Mouse (Mus musculus) left cerebral cortex, adult 18-20 months (tissue): ENCODE data around the gene Acot8. TPM values are rescaled to one million over a fixed set of nuclear protein-coding genes. Genes with fewer than 3 reads are reported as not detected.

Experiments used
- DNase-seq, 2 experiments: peaks; one replicate each; pipeline ENCODE4 v3.0.0; 2021 to 2022; ENCODE audit warnings: low spot score in 2 of 2, mixed read lengths in 1 of 2
- total RNA-seq, 2 experiments: library from RNA; stranded (reverse); gene quantifications; 2 replicates each; pipeline ENCODE4 v1.2.3; 2021

The Acot8 gene
- total RNA-seq, 2 experiments from 2014 or later = 25.5 to 26.1 TPM

DNA sequence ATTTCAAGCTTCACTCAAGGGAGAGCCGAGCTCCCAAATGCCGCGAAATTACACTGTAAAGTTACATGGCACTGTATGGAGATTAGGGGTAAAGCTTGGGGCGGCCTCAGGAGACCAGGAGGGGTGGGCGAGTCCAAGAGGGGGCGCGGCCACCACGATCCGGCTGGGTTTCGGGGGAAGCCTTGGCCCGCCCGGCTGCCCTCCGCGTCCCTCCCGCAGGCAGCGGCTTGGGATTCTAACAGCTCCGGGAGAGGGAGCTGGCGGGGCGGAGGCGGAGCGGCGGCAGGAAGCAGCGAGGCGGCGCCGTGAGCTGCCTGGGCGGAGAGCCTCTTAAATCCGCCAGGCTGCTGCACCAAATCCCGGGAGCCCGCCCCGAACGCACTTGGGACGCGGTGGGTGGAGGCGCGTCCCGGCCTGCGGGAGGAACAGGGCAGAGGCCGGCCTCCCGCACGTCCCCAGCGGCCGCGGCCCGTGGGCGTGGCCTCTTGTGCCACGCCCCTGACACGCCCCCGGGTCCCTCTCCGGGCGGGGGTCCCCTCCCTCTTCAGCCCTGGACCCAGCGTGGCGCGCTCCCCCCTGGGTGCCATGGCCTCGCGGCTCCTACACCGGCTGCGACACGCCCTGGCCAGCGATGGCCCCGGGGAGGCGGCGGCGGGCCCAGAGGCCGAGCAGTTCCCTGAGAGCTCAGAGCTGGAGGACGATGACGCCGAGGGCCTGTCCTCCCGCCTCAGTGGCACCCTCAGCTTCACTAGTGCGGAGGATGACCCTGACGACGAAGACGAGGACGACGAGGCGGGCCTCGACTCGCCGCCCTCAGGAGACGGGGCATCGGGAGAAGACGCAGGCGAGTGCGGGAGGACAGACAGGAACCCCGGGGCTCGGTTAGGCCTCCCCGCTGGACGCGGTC is 18.9 kb downstream of the Acot8 start, which contains the start of gene Snx21:
Gene Snx21 (plus strand): TSS at position 343 of the 907 bp plus-strand sequence.
- DNase-seq = peak; percentile 83 to 86

DNA sequence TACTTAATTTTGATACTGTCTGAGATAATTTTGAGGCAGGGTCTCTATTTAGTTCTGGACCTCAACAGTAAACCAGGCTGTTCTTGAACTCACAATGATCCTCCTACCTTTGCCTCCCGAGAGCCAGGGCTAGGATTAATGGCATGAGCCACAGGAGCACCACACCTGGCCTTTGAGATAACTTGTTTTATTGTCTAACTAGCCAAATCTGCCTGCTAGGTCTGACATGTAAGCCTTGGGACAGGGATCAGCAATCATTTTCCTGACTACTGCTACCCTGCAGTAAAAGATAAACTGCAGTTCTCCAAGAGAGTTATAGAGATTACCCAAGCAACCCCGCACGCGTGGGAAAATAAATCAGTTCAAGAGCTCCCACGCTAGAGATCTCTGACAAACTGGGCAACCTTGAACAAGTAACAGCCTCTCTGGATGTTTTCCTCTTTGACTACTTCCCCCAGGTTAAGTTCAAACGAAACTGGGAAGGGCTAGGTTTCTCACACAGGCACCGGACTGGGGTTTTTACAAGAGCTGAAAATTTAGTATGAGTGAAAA is 19.7 kb downstream of the Acot8 start:
- DNase-seq = no peak

DNA sequence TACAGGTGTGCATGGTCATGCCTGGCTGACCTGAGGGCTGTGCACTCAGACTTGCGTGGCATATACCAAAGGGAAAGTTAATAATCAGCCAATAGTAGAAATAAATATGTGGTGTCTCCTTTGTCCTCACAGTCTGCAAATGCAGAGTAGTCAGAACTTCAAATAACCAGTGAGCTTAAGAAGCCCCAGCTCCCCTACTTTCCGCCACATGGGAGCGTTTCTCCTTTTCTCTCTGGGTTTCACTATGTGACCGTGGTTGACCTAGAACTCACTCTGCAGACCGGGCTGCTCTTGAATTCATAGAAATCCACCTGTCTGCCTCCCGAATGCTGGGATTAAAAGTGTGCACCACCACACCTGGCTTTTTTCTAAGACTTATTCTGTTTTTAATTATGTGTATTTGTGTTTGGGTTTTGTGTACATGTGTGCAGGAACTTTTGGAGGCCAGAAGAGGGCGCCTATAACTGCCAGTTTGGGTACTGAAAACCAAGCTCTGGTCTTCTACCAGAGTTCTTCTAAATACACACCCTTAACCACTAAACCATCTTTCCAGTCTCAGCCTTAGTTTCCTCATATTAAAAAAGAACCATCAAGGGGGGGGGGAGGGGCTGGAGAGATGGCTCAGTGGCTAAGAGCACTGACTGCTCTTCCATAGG is 20.6 kb downstream of the Acot8 start:
- DNase-seq = no peak

DNA sequence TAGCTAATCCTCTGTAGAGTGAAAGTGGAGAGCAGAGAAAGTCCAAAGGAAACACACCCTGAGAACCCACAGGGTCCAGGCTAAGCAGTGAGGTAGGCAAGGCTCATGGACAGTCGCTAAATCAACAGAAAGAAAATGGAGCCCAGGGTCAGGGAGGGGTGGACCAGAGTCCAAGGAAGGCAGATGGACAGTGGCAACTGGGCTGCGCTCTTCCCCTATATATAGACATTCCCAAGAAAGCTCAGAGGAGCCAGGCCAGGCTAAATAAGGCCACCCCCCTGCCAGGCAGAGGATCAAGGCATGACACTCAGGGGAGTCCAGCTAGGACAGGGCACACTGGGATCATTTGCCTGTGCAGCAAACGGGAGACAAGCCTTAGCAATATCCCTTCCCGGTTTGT is 22.8 kb downstream of the Acot8 start:
- no peak for DNase-seq

DNA sequence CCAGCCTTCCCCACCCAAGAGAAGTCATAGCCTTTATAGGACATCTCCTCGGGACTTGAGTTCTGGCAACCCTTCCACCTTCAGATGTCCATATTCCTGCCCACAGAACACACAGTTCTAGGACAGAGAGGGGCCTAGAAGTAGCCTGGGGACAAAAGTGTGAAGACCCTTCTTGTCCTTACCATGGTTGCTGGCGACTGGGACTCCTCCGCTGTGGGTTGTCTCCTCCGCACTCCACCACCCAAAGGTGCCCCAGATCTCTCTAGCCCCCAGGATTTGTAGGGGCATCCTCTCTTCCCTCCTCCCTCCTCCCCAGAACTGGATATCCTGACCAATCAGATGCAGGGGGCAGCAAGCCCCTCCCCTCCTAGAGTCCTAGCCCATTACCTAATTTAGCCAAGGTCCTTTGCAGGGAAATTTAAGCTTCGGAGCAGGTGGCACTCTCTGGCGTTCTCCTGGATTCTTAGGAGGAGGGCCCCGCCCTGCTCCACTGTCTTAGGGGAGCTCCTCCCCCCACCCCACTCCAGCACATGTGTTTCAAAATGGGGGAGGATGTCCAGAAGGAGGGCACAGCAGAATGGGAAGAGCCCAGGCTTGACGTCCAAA is 25.1 kb downstream of the Acot8 start, which contains the start of gene Tnnc2:
Gene Tnnc2 (minus strand): TSS at position 487 of the 606 bp plus-strand sequence.
- no peak for DNase-seq

DNA sequence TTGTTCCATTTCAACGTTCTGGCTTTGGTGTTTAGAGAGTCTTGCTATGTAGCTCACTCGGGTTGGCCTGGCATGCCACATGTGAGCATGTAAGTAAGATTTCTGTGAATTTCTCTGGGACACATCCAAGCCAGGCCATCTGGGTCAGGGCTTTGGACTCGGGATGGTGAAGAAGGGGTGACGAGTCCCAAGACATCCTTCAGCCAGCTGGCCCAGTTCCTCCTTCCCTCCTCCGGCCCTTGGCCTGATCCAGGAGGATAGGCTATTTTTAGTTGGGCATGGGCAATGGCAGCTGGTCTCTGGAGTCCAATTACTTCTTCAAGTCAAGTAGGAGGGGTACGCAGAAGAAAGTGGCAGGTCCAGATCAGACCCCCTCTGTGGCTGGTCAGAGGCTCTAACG is 25.9 kb downstream of the Acot8 start:
- DNase-seq = no peak

DNA sequence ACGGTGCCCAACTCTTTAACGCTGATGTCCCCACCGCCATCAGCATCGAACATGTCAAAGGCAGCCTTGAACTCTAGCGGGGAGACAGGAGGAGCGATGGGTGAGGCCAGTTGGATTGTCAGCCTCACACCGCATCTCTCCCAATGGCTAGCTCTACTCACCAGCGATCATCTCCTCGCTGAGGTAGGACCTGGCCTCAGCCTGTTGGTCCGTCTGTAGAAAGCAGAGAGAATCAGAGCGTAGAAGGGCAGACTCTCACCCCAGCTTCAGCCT is 26.7 kb downstream of the Acot8 start:
- no peak for DNase-seq

DNA sequence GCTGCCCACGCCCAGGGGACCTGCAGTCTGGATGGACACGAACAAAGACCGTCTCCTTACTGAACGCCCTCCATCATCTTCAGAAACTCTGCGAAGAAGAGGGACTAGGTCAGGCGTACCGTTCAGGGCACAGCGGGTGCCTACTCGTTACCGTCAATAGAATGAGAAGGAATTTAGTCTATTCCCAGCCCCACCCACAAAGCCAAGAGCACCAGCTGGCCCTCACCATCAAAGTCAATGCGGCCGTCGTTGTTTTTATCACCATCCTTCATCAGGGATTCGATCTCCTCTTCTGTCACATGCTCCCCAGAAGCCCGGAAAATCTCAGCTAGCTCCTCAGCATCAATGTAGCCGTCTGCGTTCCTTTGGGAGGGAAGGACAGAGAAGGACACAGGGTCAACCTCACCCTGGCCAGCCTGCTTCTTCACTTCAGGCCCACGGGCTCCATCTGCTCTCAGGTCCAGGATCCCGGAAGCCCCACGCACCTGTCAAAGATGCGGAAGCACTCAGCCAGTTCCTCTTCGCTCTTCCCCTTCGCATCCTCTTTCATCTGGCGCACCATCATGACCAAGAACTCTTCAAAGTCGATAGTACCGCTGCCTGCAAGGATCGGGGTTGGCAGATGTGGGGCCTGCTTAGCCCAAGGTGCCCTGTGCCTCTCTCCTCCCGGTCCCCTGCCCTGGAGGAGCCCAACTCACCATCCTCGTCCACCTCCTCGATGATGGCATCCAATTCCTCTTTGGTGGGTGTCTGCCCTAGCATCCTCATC is 27.3 kb downstream of the Acot8 start:
- no peak for DNase-seq

DNA sequence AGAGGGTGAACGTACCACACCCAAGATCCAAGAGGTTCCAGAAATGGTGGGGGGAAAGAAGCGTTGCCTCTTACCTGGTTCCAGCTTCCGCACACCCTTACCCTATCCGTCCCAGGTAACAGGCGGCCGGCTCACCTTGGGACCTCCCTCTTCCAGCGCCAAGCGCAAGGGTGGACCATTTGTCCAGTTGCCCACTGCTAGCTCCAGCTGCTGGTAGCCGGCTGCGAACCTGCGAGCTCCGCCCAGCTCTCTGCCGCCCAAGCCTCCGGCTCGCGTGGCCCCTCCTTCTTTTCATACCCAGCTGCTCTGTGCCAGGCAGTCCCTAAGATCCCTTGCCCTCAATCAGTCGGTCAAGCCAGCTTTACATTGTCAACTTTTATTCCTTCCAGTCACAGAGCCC is 27.9 kb downstream of the Acot8 start:
- DNase-seq = no peak

DNA sequence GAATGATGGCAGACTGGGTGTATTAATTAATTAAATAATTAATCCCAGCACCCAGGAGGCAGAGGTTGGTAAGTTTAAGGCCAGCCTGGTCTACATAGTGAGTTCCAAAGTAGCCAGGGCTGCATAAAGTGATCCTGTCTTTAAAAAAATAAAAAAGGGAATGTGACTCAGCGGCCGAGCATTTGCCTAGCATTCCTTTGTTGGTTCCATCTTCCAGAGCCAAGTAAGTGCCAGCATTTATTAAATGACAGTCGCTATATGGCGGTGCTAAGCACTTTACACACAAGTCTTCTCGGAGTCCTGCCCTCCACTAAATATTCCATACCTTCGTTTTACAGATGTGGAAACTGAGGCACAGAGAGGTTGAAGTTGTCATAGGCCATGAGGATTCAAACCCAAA is 28.6 kb downstream of the Acot8 start:
- no peak for DNase-seq

DNA sequence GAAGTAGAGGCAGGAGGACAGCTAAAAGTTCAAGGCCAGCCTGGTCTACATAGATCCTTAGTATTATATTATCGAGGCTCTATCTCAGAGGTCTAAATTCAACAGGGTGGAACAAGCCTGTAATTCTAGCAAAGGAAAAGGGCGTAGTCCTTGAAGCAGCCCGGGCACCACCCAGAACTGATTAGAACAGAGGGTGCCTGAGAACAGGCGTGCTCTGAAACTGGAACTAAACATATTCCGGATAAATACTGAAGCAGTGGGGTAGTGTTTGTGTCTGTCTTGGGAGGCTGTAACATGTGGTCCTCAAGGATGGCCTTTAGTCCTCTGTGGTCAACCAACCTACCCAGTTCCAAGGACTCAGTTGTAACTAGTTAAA is 30.7 kb downstream of the Acot8 start:
- DNase-seq = no peak

DNA sequence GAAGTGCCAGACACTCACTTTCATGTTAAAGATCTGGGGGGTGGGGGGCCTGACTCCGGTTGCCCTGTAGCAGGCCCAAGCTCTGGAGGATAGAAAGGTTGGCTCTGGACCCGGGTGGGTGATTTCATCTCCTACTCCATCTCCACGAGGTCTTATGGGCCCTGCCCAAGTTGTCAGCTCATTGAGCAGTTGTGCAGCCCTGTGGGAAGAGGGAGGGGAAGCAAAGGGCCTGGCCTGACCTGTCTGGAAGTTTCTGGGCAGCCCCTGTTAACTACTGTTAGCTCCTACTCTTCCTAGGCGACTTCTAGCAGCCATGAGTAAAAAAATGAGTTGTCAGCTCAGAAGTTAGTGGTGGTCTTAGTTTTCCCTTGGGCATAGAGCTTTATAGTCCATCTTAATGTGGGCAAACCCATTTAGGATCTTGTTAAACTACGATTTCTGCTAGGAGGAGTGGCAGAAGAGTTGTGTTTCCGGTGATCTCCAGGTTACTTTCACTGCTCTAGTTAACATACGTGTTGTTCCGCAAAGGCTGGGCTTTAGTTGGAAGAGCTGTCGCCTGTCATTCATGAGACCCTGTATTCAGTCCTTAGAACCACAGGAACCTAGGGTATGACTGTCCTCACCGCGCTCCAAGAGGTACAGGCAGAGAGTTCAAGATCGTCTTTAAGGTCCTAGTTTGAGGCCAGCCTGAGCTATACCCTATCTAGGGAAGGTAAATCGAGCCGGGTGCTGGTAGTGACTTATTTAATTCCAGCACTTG is 31.3 kb downstream of the Acot8 start:
- no peak for DNase-seq

DNA sequence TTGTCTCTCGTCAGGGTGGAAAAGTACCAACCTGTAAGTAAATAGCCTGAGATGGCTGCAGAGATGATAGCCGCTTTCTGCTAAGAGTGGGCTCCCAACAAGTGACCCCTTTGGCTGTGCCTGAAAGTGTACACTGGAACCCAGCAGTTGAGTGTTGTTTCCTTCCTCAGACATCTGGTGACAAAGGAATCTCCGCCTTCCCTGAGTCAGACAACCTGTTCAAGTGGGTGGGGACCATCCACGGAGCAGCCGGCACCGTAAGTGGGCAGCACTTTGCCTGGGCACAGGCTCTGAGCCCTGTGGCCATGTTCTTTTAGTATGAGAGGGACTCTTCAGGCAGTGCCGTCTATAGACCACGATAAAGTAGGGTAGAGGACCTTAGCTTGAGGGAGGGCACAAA is 33.6 kb downstream of the Acot8 start:
- no peak for DNase-seq

DNA sequence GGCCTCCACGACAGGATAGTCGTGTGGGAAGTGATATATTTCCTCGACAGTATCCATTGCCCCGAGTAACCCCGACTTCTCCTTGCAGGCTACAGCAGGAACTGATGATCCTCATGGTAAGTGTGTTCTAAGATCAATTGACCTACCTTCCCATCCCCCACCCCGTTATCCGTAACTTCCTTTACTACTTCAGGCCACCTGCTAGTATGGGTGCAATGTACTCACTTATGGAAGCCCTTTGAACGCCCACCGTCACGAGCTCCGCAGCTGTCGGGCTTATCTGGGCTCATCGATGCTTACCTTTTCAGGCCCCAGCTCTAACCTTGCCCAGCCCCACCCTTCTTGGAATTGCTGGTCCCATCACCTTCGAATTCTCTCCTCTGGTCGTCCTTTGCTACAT is 34.4 kb downstream of the Acot8 start:
- DNase-seq = no peak

DNA sequence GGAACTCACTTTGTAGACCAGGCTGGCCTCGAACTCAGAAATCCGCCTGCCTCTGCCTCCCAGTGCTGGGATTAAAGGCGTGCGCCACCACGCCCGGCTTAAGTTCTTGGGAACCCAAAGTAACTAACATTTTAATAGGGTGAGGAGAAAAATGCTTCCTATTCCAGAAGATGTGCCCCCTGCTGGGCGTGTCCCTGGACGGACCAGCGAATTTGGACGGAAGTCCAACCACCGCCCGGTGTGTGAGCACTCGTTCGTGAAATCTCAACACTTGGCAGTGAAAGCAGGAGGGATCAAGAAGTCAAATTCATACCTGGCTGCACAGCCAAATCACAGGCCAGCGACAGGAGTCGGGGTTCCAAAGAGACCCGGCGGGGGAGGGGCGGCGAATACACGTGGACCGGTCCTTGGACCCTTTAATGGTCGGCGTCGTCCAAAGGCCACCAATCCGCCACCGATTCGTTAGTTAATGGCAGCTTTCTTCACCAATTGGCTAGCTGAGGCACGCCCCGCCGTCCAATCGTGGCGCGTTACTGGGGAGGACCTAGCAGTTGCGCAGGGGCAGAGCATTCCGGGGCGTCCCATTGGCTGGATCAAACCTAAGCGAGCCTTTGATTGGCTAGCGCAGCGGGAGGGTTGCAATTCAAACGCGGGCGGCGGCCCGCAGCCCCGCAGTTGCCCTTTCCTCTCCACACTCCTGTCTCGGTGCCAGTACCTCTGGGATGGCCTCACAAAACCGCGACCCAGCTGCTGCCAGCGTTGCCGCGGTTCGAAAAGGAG is 35.2 kb downstream of the Acot8 start, which contains the start of gene Ube2c:
Gene Ube2c (plus strand): TSS at position 641 of the 780 bp plus-strand sequence.
- DNase-seq = peak; percentile 97 to 99

DNA sequence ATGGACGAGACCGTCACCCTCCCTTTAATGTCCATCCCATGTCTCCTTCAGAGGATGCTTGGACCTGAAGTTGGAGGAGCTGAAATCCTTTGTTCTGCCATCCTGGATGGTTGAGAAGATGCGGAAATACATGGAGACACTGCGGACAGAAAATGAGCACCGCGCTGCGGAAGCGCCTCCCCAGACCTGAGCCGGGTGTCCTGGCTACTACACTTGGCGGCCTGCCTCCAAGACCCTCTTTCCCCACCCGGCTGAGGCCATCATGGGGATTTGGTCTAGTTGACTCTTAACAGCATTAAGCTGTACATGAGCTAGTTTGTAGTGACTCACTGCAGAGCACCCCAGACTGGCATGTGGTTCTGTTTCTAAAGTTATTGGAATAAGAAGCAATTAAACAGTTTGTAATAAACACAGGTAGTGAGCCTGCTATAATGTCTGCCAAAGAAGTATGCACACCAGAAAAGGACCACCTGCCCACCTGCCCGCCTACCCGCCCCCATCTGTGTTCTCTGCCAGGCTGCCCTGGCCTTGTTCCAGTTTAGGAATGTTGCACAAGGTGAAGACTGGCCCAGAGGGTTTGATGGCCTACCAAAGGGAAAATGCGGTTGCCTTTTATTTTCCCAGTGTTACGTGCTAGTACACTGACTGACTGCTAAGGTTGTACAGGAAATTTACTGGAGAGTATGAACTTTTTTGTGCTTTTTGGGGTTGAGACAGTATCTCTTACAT is 36.7 kb downstream of the Acot8 start:
- DNase-seq = no peak

DNA sequence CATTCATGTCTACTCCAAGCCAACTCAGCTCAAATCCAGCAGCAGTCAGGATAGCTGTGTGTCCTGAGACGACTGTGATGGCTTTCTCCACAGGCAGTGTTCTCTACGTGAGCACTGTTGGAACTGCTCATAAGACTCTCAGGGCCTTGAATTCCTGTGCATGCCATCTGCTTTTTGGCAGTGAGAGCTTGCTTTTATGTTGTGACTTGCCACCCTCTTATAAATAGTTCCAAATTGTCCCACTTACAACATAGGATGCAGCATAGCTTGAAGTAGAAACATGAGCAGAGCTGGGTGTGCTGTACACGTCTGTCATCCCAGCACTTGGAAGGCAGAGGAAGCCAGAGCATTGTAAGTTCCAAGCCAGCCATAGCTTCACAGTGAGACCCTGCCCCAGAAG is 38.8 kb downstream of the Acot8 start:
- DNase-seq = peak; percentile 14 to 22

DNA sequence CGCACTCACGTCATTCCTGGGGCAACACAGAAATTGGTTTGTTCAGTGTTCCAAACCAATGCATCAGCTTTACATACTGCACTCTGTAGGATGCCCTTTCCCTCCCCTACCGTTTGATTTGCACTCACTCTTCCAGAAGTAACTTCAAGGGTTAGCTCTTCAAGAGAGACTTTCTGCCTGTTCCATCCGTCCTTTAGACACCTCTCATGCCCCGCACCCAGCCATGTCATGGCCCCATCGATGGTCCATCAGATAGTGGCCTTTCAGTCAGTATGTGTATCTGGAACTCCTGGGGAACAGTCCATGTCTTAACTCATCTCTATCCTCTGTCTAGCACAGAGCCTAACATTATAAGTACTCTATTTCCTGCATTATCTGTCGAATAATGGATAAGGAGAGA is 42.1 kb downstream of the Acot8 start:
- no peak for DNase-seq

DNA sequence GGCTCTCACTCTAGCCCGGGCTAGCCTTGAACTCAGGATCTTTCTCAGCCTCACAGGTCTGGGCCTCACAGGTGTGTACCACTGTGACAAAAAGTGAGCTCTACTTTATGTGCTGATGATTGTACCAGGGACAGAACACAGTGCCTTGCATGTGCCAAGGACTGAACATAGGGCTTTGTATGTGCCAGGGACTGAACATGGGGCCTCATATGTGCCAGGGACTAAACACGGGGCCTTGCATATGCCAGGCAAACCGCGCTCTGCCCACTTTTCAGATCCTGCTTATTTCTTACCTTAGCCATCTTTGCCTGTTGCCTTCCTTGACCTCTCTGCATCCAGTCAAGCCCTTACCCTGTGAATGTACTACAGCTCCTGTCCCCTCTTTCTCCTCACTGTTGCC is 42.7 kb downstream of the Acot8 start:
- DNase-seq = no peak
